Mouse (Mus musculus) skeletal muscle tissue, adult 2 months (tissue): ENCODE results near the gene Slc9a8.
A peak's percentile ranks its signal among the peaks of the same experiment; 100 is the strongest.

Experiments
- DNase-seq: peaks from one replicate; pipeline ENCODE4 v3.0.0-alpha.2; 2012; ENCODE audit warnings: low read depth, low spot score

Slc9a8 gene

DNA sequence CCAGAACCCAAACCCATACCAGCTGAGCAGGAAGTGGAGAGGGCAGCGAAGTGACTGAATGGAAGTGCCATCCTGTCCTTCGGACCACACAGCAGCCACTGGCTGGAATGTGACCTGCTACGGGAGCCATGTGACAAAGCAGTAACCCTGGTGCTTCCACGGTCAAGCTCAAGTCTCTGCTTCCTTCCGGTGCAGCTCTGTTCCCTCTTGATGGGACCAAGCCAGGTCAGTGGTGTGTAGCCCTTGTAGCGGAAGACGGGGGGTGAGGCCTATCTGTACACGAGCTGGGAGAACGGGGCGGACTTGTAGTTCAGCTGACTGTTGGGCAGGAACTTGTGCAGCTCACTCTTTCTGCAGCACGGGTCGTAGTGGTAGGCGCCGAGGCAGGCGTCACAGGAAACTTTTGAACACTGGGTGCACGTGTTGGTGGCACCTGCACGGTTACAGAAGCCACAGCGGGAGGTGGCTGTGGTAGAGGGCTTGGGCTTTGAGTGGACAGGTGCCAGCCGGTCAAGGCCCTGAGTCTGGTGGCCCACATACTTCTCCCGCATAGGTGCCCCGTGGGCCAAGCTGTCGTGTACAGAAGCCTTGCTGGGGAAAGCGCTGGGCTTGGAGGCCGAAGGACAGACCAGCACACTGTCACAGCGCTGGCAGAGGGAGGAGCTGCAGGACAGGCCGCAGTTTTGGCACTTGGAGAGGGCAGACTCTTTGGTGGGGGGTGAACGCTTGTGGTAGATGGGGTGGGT lies 61.7 kb downstream of the Slc9a8 start:
- no peak for DNase-seq

DNA sequence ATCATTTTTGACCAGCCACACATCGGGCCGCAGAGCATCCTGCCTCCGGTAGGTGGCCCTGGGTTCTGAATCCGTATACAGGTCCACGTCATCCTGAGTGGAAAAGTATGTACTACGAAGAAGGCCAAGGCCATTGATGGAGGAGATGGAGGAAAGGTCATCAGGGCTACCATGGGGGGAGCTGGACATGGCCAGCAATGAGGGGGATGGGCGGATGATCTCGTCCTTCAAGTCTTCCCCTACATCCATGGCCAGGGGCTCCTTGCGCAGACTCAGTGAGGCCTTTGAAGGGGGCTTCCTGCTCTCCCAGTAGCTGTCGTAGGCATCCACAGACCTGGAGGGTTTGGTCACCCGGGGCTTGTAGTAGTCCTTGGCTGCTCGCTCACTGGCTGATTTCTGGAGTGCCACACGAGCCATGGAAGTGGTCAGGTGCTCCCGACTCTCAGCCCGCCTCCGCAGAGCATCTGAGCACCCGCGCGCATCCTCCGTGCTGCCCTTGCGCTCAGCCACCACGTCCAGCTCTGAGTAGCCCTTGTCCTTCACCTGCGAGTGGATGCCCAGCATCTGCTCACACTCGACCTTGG lies 62.4 kb downstream of the Slc9a8 start:
- DNase-seq = no peak

DNA sequence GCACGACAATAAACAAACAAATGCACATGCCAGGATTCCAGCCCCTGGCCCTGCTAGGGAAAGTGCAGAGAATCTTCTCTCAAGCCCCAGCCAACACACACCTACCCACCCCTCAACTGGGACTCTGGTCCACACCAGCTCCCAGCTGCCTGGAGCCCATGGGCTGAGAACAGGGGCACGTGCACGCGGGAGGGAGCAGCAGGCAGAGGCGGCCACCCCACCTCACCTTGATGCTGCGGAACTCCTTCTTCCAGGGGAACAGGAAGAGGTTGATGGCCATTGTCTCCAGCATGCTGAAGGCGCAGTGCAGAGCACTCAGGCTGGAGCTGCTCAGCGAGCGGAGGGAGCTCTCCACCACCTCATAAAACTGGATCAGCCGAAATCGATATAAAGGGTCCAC lies 63.4 kb downstream of the Slc9a8 start:
- DNase-seq = no peak

GRCm38 (mm10) chr2:167485501-167486377 lies 64.2 kb downstream of the Slc9a8 start:
- DNase-seq = peak; percentile 76

DNA sequence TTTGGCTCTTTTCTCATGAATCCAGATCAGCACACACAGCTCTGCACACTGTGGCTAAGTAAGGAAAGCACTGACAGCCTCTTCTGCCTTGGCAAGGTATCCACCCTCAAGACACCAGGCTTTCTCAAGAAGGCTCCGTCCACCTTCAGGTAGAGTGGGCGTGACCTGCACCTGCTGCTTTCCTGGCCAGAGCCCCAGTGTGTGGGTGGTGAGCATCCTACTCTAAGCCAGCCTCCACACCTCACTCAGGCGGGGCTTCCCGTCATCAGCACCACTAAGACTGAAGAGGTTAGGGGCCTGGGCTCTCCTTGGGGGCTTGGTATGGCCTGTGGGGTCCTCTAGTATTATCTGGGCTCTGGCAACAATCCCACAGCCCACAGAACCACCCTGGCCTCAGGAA lies 65.1 kb downstream of the Slc9a8 start:
- DNase-seq = no peak

GRCm38 (mm10) chr2:167487551-167487950 lies 66.0 kb downstream of the Slc9a8 start:
- no peak for DNase-seq

DNA sequence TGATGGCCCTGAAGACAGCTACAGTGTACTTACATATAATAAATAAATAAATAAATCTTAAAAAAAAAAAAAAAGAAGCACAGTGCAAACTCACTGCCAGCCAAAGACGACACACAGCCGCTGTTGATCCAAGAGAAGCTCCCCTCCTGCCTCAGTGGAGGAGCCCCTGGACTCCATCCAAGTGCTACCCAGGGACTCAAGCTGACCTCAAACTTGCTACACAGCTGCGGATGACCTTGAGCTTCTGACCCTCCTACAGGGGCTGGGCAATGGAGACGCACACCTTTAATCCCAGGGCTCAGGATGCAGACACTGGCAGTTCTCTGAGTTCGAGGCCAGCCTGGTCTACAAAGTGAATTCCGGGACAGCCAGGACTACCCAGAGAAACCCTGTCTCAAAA lies 66.5 kb downstream of the Slc9a8 start:
- DNase-seq = no peak

DNA sequence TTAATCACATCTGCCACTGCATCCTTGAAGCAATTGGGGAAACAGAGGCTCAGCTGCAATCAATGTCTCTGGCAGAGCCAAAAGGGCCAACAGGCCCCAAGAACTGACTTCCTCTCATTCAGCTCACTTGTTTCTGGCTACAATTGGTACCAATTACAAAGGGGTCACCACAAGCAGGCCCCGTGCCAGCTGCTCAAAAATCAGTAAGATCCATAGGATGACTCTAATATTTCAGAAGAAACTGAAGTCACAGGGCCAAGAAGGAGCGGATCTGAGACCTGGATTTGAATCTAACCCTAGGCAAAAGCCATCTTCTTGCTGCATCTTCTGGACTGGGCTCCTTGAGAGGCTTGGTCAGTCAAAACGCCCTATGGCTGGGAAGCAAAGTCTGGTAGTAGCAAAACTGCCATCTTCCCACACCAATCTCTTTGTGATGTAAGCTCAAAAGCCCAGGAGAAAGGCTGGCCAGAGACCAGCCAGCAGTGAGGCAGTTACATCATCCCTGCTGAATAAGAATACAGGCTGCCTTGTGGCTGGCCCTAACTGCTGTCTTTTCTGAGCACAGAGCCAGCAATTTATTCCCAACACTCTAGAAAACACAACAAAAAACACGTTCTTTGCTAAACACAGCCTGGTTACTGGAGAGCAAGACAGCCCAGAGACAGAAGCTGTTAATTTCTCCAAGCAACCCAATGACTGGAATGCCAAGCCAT lies 69.5 kb downstream of the Slc9a8 start:
- no peak for DNase-seq

- no peak for DNase-seq
Observed at GRCm38 (mm10) chr2:167491757-167492708, 70.5 kb downstream of the Slc9a8 start, which contains the start of gene Rnf114. Rnf114 (plus strand) TSS chr2:167492645.

DNA sequence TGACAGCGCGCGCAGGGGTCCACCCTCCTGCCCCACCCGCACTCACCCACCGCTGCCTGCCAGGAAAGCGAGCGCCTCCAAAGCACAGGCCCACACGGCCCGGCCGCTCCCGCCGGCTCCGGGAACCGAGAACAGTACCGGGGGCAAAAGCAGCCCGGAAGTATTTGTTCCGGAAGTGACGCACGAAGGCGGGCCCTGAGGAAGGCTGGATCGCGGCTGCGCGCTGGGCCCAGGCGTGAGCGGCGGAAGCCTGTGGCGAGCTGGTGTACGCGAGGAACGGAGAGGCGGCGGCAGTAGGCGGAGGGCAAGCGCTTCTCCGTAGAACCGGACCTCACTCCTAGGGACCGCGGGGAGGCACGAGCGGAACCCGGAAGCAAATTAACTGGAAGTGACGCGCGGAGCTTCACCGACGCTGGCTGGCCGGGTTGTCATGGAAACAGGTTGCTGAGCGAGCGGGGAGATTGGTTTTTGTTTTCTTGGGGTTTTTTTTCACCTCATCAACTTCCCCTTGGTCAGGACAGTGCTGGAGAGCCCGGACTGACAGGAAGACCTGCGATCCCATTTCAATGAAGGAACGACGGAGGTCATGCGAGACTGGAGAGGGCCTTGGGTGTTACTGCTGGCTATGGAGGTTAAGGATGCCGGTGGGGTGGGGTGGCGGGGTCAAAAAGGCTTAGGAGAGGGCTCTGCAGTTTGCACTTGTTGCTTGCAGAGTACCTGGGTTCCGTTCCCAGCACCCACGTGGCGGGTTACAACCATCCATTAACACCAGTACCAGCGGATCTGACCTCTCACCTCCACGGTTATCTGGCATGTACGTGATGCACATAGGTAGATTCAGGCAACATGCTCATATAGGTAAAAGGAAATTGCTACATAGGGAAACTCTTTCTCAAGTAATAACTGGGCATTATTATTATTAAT lies 71.5 kb downstream of the Slc9a8 start, which contains the start of gene Spata2:
Gene Spata2, minus strand, starts transcription at position 175 of the 924 bp plus-strand sequence.
- peak; percentile 87 for DNase-seq

GRCm38 (mm10) chr2:167496437-167496836 lies 74.9 kb downstream of the Slc9a8 start:
- DNase-seq = no peak

- no peak for DNase-seq
Observed at GRCm38 (mm10) chr2:167497272-167497671, 75.8 kb downstream of the Slc9a8 start.

DNA sequence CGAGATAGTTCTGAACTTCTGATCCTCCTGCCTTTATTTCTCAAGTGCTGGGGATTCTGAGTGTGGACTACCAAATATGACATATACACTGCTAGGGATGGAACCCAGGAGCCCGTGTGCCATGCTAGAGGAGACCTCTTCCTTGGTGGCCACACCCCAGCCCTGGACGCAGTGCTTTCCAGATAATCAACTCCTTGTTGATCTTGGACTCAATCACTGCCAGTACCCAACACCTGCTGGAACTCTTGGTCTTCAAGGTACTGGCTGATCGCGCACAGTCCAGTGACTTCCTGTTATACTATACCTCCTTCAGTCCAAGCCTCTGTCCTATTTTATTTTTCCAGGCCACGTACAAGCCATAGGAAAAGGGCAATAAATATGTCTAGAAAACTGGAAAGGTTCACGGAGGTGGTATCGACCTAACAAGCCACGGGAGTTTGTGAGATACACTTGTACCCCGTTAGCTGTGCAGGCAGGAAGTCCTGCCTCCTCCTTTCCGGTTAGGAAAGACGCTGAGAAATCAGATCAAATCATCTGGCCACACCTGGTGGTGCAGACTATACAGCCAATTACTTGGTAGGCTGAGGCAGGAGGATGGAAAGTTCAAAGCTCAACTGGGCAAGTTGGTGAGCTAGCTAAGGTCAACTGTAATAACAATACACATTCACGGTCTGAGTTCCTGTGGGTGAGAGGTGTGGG lies 81.2 kb downstream of the Slc9a8 start:
- no peak for DNase-seq

- DNase-seq = peak; percentile 69
Observed at GRCm38 (mm10) chr2:167503253-167503895, 81.9 kb downstream of the Slc9a8 start.

DNA sequence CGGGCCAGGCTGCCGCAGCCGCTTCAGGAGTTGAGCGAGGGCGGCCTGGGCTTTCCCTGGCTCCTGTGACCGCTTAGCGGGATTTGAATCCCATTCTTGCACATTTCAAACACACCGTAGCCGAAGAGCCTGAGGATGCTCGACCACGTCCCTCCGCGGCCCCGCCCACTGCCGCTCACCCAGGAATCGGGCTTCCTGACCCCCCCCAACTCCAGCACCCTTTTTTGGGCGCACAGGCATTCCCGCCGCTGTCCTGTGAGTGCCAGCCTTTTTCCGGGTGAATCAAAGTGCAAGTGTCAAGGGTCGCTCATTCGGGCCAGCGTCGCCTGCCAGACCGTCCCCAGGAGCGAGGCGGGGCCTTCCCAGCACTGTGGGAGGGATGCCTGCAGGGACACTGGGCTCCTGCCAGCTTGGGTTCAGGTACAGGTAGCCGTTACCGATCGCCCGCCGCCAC lies 82.4 kb downstream of the Slc9a8 start:
- DNase-seq = no peak

GRCm38 (mm10) chr2:167505127-167505526 lies 83.6 kb downstream of the Slc9a8 start:
- no peak for DNase-seq

GRCm38 (mm10) chr2:167506546-167507260 lies 85.2 kb downstream of the Slc9a8 start:
- DNase-seq = no peak
